8 mouse cellular contexts compared by ENCODE assay signal in the genomic region with DNA sequence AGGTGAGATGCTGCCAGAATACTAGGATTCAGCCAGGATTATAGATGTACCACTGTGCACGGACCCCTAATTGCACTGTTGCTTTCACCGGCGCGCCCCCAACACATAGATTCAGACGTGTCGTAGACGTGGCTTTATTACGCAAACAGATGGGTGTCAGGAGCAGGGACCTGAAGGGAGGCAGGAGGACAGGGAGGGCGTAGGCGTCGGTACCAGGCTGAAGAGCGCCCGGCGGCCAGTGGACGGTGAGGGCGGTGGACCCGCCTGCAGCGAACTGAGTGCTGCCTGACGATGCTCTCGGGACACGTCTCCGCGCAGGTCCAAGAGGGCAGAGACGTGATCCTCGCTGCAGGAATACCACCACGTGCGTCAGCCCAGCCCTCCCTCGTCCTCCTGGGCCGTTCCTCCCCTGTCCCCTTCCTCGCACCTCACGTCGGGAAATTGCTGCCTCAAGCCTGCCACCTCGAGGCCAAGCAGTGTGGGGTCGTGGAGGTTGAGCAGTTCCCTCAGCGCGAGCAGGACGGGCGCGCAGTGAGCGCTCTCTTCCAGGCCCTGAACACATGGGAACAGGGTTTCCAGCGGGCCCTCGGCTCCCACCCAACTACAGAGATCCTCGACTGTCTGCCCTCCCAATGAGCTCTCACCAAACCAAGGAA. TPM values are rescaled to one million over a fixed set of nuclear protein-coding genes. Genes with fewer than 3 reads are reported as not detected.
DNase-seq lines count a peak whose midpoint lies in the region; ATAC-seq lines count a peak whose summit lies in the region.

A gene (minus strand): TSS at position 60 of the 656 bp plus-strand sequence.

- H3K9me3 ChIP-seq in heart, embryonic 14.5 days (ENCODE audit: control insufficient read depth, low read length): no peaks in the 10 kb centered on the region

- peak within 1 kb of the TSS; percentile 84 for H3K4me2 ChIP-seq in heart, embryonic 14.5 days (ENCODE audit: low read length)

- H3K9ac ChIP-seq in heart, embryonic 14.5 days (ENCODE audit: low read length): peak within 1 kb of the TSS; percentile 66

- peak within 1 kb of the TSS; percentile 45 to 67; a peak in 2 of 4 replicates for H3K27ac ChIP-seq in heart, embryonic 14.5 days (replicated peaks in 1 of 2; ENCODE audit: control insufficient read depth in 1 of 2, insufficient read depth in 1 of 2, low read depth in 2 of 2, low read length in 2 of 2)

- H3K36me3 ChIP-seq in heart, embryonic 14.5 days (ENCODE audit: control insufficient read depth, insufficient read depth, low read length): 0 out of 2 replicates have a peak, but pooled peaks cover under 1% of the 10 kb centered on the region

- peaks cover 8% of the 10 kb centered on the region for H3K27me3 ChIP-seq in heart, embryonic 14.5 days (ENCODE audit: control insufficient read depth, insufficient read depth, low read length)

- 4% methylated on average over 43 of the region's 43 CpGs for WGBS in heart, embryonic 14.5 days

- peak; percentile 26 for DNase-seq in urinary bladder, postnatal 25 days (ENCODE audit: low spot score)
- DNase-seq in urinary bladder, postnatal 36 days (ENCODE audit: low spot score in 2 of 2): no peak
- peak; percentile 75 to 83 for DNase-seq in cerebellum, postnatal 14 days
- DNase-seq in layer of hippocampus, postnatal 10 days (ENCODE audit: low spot score in 2 of 2): peak; percentile 67
- DNase-seq in lung, postnatal 14 days: peak; percentile 50
- peak; percentile 47 for DNase-seq in right cerebral cortex, postnatal 14 days
- no peak for DNase-seq in urinary bladder, postnatal 10 days (ENCODE audit: low spot score)

- peak within 1 kb of the TSS; percentile 53 to 61 for H3K4me3 ChIP-seq in heart, embryonic 14.5 days (ENCODE audit: control insufficient read depth in 1 of 2, insufficient read depth in 1 of 2, low read depth in 1 of 2, low read length in 2 of 2)

- peaks cover 6 to 8% of the 10 kb centered on the region in 2 experiments for H3K4me1 ChIP-seq in heart, embryonic 14.5 days (ENCODE audit: control insufficient read depth in 2 of 2, insufficient read depth in 2 of 2, low read length in 2 of 2)

- peak; percentile 5 for ATAC-seq in heart, embryonic 14.5 days (ENCODE audit: insufficient number of reproducible peaks, insufficient read depth, low FRiP score, low read depth)

RNA-seq across cellular contexts. Expression of the gene that starts here (rescaled TPM):
- 4.0 and 7.2 TPM in 2 replicates for polyA plus RNA-seq in heart, embryonic 14.5 days (2014; fragmentation: Nextera tagmentation; extraction: Ambion mirVana)
- total RNA-seq in layer of hippocampus, postnatal 10 days (2021): 10 to 100 TPM; 60.0 to 60.5 TPM

Comparison
In these comparisons a context has a peak if more than half of its experiments do, and no peak if none do; other contexts are left out.
1. DNase-seq: peak in urinary bladder, postnatal 25 days (single experiment), cerebellum, postnatal 14 days (2 of 2), layer of hippocampus, postnatal 10 days (2 of 2), lung, postnatal 14 days (single experiment) and right cerebral cortex, postnatal 14 days (single experiment); none in urinary bladder, postnatal 36 days (0 of 2) and urinary bladder, postnatal 10 days (single experiment).